Mouse (Mus musculus): ENCODE data around the gene Dnaja2. TPM values are rescaled to one million over a fixed set of nuclear protein-coding genes. Genes with fewer than 3 reads are reported as not detected.
A peak's percentile ranks its signal among the peaks of the same experiment; 100 is the strongest.

Dnaja2 gene
- total RNA-seq, 1 experiment, result 158 TPM

- no peak overlapping the region for H3K9ac ChIP-seq (ENCODE audit: insufficient read depth, low read depth, low read length, poor library complexity, severe bottlenecking)
- H3K9me3 ChIP-seq (ENCODE audit: control insufficient read depth, insufficient read depth, low read depth, low read length), result no peaks in the 10 kb centered on the region
- H3K4me3 ChIP-seq (ENCODE audit: insufficient read depth in 1 of 2, low read depth in 1 of 2, low read length in 2 of 2, poor library complexity in 1 of 2, severe bottlenecking in 1 of 2), result no peak overlapping the region
- H3K36me3 ChIP-seq (ENCODE audit: control insufficient read depth, insufficient read depth, low read length, poor library complexity, severe bottlenecking), result peaks cover 49% of the 10 kb centered on the region; the same call in 1 of the 2 replicates
- no peak overlapping the region for H3K27ac ChIP-seq (ENCODE audit: insufficient read depth, low read depth, low read length, poor library complexity, severe bottlenecking)
- peaks cover 2 to 4% of the 10 kb centered on the region in 2 experiments; a peak in 2 of 4 replicates for H3K4me1 ChIP-seq (ENCODE audit: control insufficient read depth in 2 of 2, insufficient read depth in 2 of 2, low read length in 2 of 2, poor library complexity in 1 of 2)
- in situ Hi-C loops (cut with MboI; ENCODE audit: low sequenced_read_pairs in 2 of 2, unreplicated experiment in 2 of 2), result no loop called here
- TF ChIP-seq HCFC1 (IDR thresholded peaks at IDR 0.05; ENCODE audit: borderline replicate concordance, insufficient read depth, low read length) (no peak), MAFK (IDR thresholded peaks at IDR 0.05; ENCODE audit: insufficient read depth, low read depth, low read length) (no peak), ZNF384 (IDR thresholded peaks at IDR 0.05; ENCODE audit: low read depth, low read length) (no peak), CHD2 (IDR thresholded peaks at IDR 0.05; ENCODE audit: low read depth, low read length) (no peak), ZC3H11A (IDR thresholded peaks at IDR 0.05; ENCODE audit: borderline replicate concordance, low read depth, low read length) (no peak)
- DNase-seq (ENCODE audit: low read depth, low spot score), result no peak
Measured at GRCm38 (mm10) chr8:85517336-85517735, 37.8 kb downstream of the Dnaja2 start.

- peaks cover 42% of the 10 kb centered on the region for H3K36me3 ChIP-seq (ENCODE audit: control insufficient read depth, insufficient read depth, low read length, poor library complexity, severe bottlenecking)
- TF ChIP-seq HCFC1 (IDR thresholded peaks at IDR 0.05; ENCODE audit: borderline replicate concordance, insufficient read depth, low read length), result no peak
- no peak for TF ChIP-seq MAFK (IDR thresholded peaks at IDR 0.05; ENCODE audit: insufficient read depth, low read depth, low read length)
- no peak for TF ChIP-seq ZNF384 (IDR thresholded peaks at IDR 0.05; ENCODE audit: low read depth, low read length)
- no peak for TF ChIP-seq CHD2 (IDR thresholded peaks at IDR 0.05; ENCODE audit: low read depth, low read length)
- TF ChIP-seq ZC3H11A (IDR thresholded peaks at IDR 0.05; ENCODE audit: borderline replicate concordance, low read depth, low read length), result no peak
- in situ Hi-C loops (cut with MboI; ENCODE audit: low sequenced_read_pairs in 2 of 2, unreplicated experiment in 2 of 2), result no loop called here
Measured at GRCm38 (mm10) chr8:85515391-85515790, 39.8 kb downstream of the Dnaja2 start.

GRCm38 (mm10) chr8:85513283-85513682 lies 41.9 kb downstream of the Dnaja2 start:
- no peaks in the 10 kb centered on the region for H3K9me3 ChIP-seq (ENCODE audit: control insufficient read depth, insufficient read depth, low read depth, low read length)
- in situ Hi-C loops (cut with MboI; ENCODE audit: low sequenced_read_pairs in 2 of 2, unreplicated experiment in 2 of 2), result no loop called here
- H3K27ac ChIP-seq (ENCODE audit: insufficient read depth, low read depth, low read length, poor library complexity, severe bottlenecking), result no peak overlapping the region
- H3K4me1 ChIP-seq (ENCODE audit: control insufficient read depth in 2 of 2, insufficient read depth in 2 of 2, low read length in 2 of 2, poor library complexity in 1 of 2), result peaks cover 2% of the 10 kb centered on the region in 2 experiments; a peak in 1 of 4 replicates
- H3K9ac ChIP-seq (ENCODE audit: insufficient read depth, low read depth, low read length, poor library complexity, severe bottlenecking), result no peak overlapping the region
- H3K36me3 ChIP-seq (ENCODE audit: control insufficient read depth, insufficient read depth, low read length, poor library complexity, severe bottlenecking), result peaks cover 48% of the 10 kb centered on the region
- no peak for DNase-seq (ENCODE audit: low read depth, low spot score)
- 0 out of 2 replicates have a peak, but pooled peaks have one; percentile 8 for TF ChIP-seq MAFK (IDR thresholded peaks at IDR 0.05; ENCODE audit: insufficient read depth, low read depth, low read length)
- TF ChIP-seq HCFC1 (IDR thresholded peaks at IDR 0.05; ENCODE audit: borderline replicate concordance, insufficient read depth, low read length), result no peak
- H3K4me3 ChIP-seq (ENCODE audit: insufficient read depth in 1 of 2, low read depth in 1 of 2, low read length in 2 of 2, poor library complexity in 1 of 2, severe bottlenecking in 1 of 2), result no peak overlapping the region

More at GRCm38 (mm10) chr8:85515391-85515790, 39.8 kb downstream of the Dnaja2 start:
- DNase-seq (ENCODE audit: low read depth, low spot score), result no peak
- H3K4me1 ChIP-seq (ENCODE audit: control insufficient read depth in 2 of 2, insufficient read depth in 2 of 2, low read length in 2 of 2, poor library complexity in 1 of 2), result peaks cover 2 to 6% of the 10 kb centered on the region in 2 experiments; a peak in 2 of 4 replicates
- no peak overlapping the region for H3K9ac ChIP-seq (ENCODE audit: insufficient read depth, low read depth, low read length, poor library complexity, severe bottlenecking)
- H3K4me3 ChIP-seq (ENCODE audit: insufficient read depth in 1 of 2, low read depth in 1 of 2, low read length in 2 of 2, poor library complexity in 1 of 2, severe bottlenecking in 1 of 2), result no peak overlapping the region
- no peak overlapping the region for H3K27ac ChIP-seq (ENCODE audit: insufficient read depth, low read depth, low read length, poor library complexity, severe bottlenecking)
- no peaks in the 10 kb centered on the region for H3K9me3 ChIP-seq (ENCODE audit: control insufficient read depth, insufficient read depth, low read depth, low read length)

- in situ Hi-C loops (cut with MboI; ENCODE audit: low sequenced_read_pairs in 2 of 2, unreplicated experiment in 2 of 2), result no loop called here
- H3K36me3 ChIP-seq (ENCODE audit: control insufficient read depth, insufficient read depth, low read length, poor library complexity, severe bottlenecking), result peaks cover 45% of the 10 kb centered on the region
- peaks cover 2% of the 10 kb centered on the region in 2 experiments; a peak in 1 of 4 replicates for H3K4me1 ChIP-seq (ENCODE audit: control insufficient read depth in 2 of 2, insufficient read depth in 2 of 2, low read length in 2 of 2, poor library complexity in 1 of 2)
- no peak overlapping the region for H3K27ac ChIP-seq (ENCODE audit: insufficient read depth, low read depth, low read length, poor library complexity, severe bottlenecking)
- no peak overlapping the region for H3K9ac ChIP-seq (ENCODE audit: insufficient read depth, low read depth, low read length, poor library complexity, severe bottlenecking)
- no peak overlapping the region for H3K4me3 ChIP-seq (ENCODE audit: insufficient read depth in 1 of 2, low read depth in 1 of 2, low read length in 2 of 2, poor library complexity in 1 of 2, severe bottlenecking in 1 of 2)
- H3K9me3 ChIP-seq (ENCODE audit: control insufficient read depth, insufficient read depth, low read depth, low read length), result no peaks in the 10 kb centered on the region
- no peak for DNase-seq (ENCODE audit: low read depth, low spot score)
- no peak for TF ChIP-seq HCFC1 (IDR thresholded peaks at IDR 0.05; ENCODE audit: borderline replicate concordance, insufficient read depth, low read length)
- TF ChIP-seq ZC3H11A (IDR thresholded peaks at IDR 0.05; ENCODE audit: borderline replicate concordance, low read depth, low read length), result no peak
- no peak for TF ChIP-seq CHD2 (IDR thresholded peaks at IDR 0.05; ENCODE audit: low read depth, low read length)
- no peak for TF ChIP-seq MAFK (IDR thresholded peaks at IDR 0.05; ENCODE audit: insufficient read depth, low read depth, low read length)
- TF ChIP-seq ZNF384 (IDR thresholded peaks at IDR 0.05; ENCODE audit: low read depth, low read length), result no peak
Measured at GRCm38 (mm10) chr8:85512234-85512633, 42.9 kb downstream of the Dnaja2 start.

GRCm38 (mm10) chr8:85508661-85509060 lies 46.5 kb downstream of the Dnaja2 start:
- in situ Hi-C loops (cut with MboI; ENCODE audit: low sequenced_read_pairs in 2 of 2, unreplicated experiment in 2 of 2), result no loop called here
- Histone ChIP-seq H3K9ac (ENCODE audit: insufficient read depth, low read depth, low read length, poor library complexity, severe bottlenecking) (no peak overlapping the region), H3K4me1 (ENCODE audit: control insufficient read depth in 2 of 2, insufficient read depth in 2 of 2, low read length in 2 of 2, poor library complexity in 1 of 2) (peaks cover under 1 to 5% of the 10 kb centered on the region in 2 experiments; a peak in 1 of 4 replicates), H3K27ac (ENCODE audit: insufficient read depth, low read depth, low read length, poor library complexity, severe bottlenecking) (no peak overlapping the region), H3K36me3 (ENCODE audit: control insufficient read depth, insufficient read depth, low read length, poor library complexity, severe bottlenecking) (peaks cover 59% of the 10 kb centered on the region), H3K9me3 (ENCODE audit: control insufficient read depth, insufficient read depth, low read depth, low read length) (no peaks in the 10 kb centered on the region), H3K4me3 (ENCODE audit: insufficient read depth in 1 of 2, low read depth in 1 of 2, low read length in 2 of 2, poor library complexity in 1 of 2, severe bottlenecking in 1 of 2) (no peak overlapping the region)
- TF ChIP-seq ZC3H11A (IDR thresholded peaks at IDR 0.05; ENCODE audit: borderline replicate concordance, low read depth, low read length), result no peak
- no peak for TF ChIP-seq ZNF384 (IDR thresholded peaks at IDR 0.05; ENCODE audit: low read depth, low read length)
- TF ChIP-seq MAFK (IDR thresholded peaks at IDR 0.05; ENCODE audit: insufficient read depth, low read depth, low read length), result no peak
- no peak for TF ChIP-seq HCFC1 (IDR thresholded peaks at IDR 0.05; ENCODE audit: borderline replicate concordance, insufficient read depth, low read length)
- TF ChIP-seq CHD2 (IDR thresholded peaks at IDR 0.05; ENCODE audit: low read depth, low read length), result no peak
- DNase-seq (ENCODE audit: low read depth, low spot score), result no peak

Data from ES-E14 (cell line).